Mouse (Mus musculus): ENCODE results near the gene Cacng1.

Cacng1 gene

DNA sequence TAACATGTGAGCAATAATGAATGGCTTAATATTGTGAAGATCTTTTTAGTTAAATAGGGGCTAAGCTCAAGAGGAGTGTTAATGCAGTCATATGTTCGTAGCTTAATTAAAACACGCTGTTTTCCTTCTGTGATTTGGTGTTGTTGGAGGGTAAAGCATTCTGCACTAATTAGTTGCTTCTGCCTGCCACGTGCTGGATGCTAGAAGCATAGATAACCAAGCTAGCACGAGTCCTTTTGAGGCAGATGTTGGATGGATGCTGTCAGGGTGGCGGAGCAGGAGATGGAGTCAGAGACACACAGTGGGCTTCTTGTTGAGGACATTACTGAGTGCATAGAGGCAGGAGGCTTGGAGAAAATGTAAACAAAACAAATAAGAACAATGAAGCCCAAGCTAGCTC lies 59.2 kb downstream of the Cacng1 start:
- DNase-seq (ENCODE audit: extremely low spot score, low spot score), result no peak

DNA sequence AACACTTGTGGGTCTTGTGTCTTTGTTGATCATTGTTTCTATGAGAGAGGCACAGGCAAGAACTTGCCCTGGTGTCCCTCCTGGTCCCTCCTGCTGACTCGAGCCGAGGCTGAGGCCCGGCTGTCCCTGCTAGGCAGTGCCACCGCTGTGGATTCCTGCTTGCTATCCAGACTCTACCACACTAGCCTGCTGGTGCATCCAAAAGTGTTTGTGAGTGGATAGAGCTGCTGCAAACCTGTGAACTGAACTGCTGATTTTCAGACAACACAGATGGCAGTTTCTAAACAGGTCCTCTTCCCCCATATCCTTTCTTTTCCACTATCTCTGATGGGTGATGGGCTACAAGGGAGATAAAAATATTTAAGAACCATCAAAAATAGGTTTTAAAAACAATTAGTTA lies 60.8 kb downstream of the Cacng1 start:
- DNase-seq (ENCODE audit: extremely low spot score, low spot score), result no peak

Data from neural tube, embryonic 10.5 days (tissue).